Mouse (Mus musculus) liver, embryonic 15.5 days (tissue): ENCODE measurements around the gene Sh3bp1. TPM values are rescaled to one million over a fixed set of nuclear protein-coding genes. Genes with fewer than 3 reads are reported as not detected.

Experiments
- ATAC-seq: fragments of 200-750 bp; cut with Nextera tagmentation; 2 replicates; pipeline ENCODE4 v1.8.0; 2017; ENCODE audit warnings: moderate number of reproducible peaks, mild to moderate bottlenecking, moderate library complexity; ENCODE audit not compliant: insufficient read depth
- H3K27ac ChIP-seq: fragments of 300-500 bp; sonication (generic); replicated peaks from 2 replicates; pipeline ENCODE4 v1.5.1; 2015; ENCODE audit warnings: mild to moderate bottlenecking, inconsistent platforms
- H3K27me3 ChIP-seq: fragments of 300-500 bp; sonication (generic); 2 replicates; pipeline ENCODE4 v1.6.1; 2015; ENCODE audit warnings: mild to moderate bottlenecking, inconsistent platforms
- H3K36me3 ChIP-seq: fragments of 300-500 bp; sonication (generic); replicated peaks from 2 replicates; pipeline ENCODE4 v1.6.1; 2015; ENCODE audit warnings: moderate library complexity, mild to moderate bottlenecking, inconsistent platforms
- H3K4me1 ChIP-seq: fragments of 300-500 bp; sonication (generic); replicated peaks from 2 replicates; pipeline ENCODE4 v1.6.1; 2015; ENCODE audit warnings: inconsistent platforms
- H3K4me2 ChIP-seq: fragments of 300-500 bp; sonication (generic); 2 replicates; pipeline ENCODE4 v1.6.1; 2015; ENCODE audit warnings: moderate library complexity, mild to moderate bottlenecking, inconsistent platforms
- H3K4me3 ChIP-seq: fragments of 300-500 bp; sonication (generic); replicated peaks from 2 replicates; pipeline ENCODE4 v1.5.1; 2015; ENCODE audit warnings: mild to moderate bottlenecking, inconsistent platforms
- H3K9ac ChIP-seq: fragments of 300-500 bp; sonication (generic); 2 replicates; pipeline ENCODE4 v1.6.1; 2015; ENCODE audit warnings: moderate library complexity, mild to moderate bottlenecking, inconsistent platforms
- H3K9me3 ChIP-seq: fragments of 300-500 bp; sonication (generic); replicated peaks from 2 replicates; pipeline ENCODE4 v1.6.1; 2016; ENCODE audit warnings: inconsistent platforms
- WGBS: fragments of 180-500 bp; shearing (Covaris S2); methylation state at CpG from one replicate; pipeline ENCODE4 v1.1.7; 2015; ENCODE audit warnings: mixed read lengths; ENCODE audit not compliant: insufficient replicate concordance; 5-methylcytosine and 5-hydroxymethylcytosine counted together
- microRNA-seq: library from miRNA; unstranded; fragments of <30 nt; microRNA quantifications from one replicate; pipeline ENCODE4, GENCODE M21; 2016
- polyA plus RNA-seq: library from polyadenylated mRNA; unstranded; fragments of >200 nt; fragmentation: Nextera tagmentation; extraction: Ambion mirVana; gene quantifications from 2 replicates; pipeline ENCODE4 v1.2.1, GENCODE M21; 2015

Gene Sh3bp1
- polyA plus RNA-seq, 1 experiment from 2014 or later: 14.4 TPM

DNA sequence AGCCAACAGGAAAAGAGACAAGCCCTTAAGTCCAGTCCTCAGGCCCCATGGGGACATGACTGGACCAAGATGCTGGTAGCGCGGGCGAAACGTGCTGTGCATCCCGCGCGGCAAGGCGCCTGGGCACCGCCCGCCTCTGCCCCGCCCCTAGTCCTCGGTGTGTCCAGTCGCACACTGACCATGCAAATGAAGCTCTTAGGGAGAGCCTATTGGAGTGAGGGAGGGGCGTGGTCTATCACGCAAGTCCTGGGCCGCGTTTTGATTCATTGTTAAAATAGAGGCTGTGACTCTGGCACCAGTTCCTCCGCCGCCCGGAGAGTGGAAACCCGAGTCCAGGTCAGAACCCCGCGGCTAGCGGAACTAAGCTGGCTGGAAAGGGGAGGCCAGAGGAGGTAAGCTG is 48.1 kb downstream of the Sh3bp1 start, which contains the start of gene Triobp:
Gene Triobp, plus strand, starts transcription at position 68 of the 400 bp plus-strand sequence.
- H3K36me3 ChIP-seq: 0 out of 2 replicates have a peak, but pooled peaks cover 2% of the 10 kb centered on the region
- H3K4me2 ChIP-seq: peak within 1 kb of the TSS; percentile 67
- H3K4me3 ChIP-seq: peak within 1 kb of the TSS; percentile 30
- under 1% methylated on average over 24 of the region's 24 CpGs for WGBS
- H3K9me3 ChIP-seq: no peaks in the 10 kb centered on the region
- H3K27ac ChIP-seq: no peak within 1 kb of the TSS
- ATAC-seq: peak; percentile 90
- no peak within 1 kb of the TSS for H3K9ac ChIP-seq
- peaks cover 46% of the 10 kb centered on the region for H3K27me3 ChIP-seq
- peaks cover 18% of the 10 kb centered on the region for H3K4me1 ChIP-seq

DNA sequence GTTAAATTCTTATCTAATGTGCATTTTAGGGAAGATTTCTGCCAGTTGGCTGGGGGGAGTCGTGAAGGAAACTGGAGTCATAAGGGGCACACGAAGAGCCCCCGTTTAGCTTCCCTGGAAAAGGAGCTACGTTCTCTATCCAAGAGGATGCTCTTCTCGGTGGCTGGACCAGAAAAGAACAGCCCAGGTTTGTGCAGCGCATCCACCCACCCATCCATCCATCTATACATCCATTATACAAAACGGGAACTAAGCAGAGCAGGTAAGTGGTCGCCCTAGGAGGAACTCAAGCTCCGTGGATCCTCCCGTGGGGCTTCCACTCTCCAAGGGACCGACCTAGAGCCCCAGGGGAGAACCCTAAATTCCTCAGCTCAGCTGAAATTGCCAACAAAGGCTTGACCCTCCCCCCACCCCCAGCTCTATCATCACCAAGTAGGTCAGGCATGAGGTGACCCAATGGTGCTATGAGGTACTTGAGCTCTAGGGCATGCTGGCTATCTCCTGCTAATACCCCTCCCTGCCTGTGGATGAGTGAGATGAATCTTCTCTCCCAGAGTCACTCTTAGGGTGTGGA is 48.7 kb downstream of the Sh3bp1 start:
- no peak overlapping the region for H3K9ac ChIP-seq
- H3K9me3 ChIP-seq: no peaks in the 10 kb centered on the region
- 0 out of 2 replicates have a peak, but pooled peaks cover 2% of the 10 kb centered on the region for H3K36me3 ChIP-seq
- ATAC-seq: no peak
- H3K4me3 ChIP-seq: peak overlapping the region; percentile 30
- H3K4me2 ChIP-seq: peak overlapping the region; percentile 67
- peaks cover 15% of the 10 kb centered on the region for H3K4me1 ChIP-seq
- no peak overlapping the region for H3K27ac ChIP-seq
- peaks cover 46% of the 10 kb centered on the region for H3K27me3 ChIP-seq
- WGBS: 6% methylated on average over 11 of the region's 11 CpGs

DNA sequence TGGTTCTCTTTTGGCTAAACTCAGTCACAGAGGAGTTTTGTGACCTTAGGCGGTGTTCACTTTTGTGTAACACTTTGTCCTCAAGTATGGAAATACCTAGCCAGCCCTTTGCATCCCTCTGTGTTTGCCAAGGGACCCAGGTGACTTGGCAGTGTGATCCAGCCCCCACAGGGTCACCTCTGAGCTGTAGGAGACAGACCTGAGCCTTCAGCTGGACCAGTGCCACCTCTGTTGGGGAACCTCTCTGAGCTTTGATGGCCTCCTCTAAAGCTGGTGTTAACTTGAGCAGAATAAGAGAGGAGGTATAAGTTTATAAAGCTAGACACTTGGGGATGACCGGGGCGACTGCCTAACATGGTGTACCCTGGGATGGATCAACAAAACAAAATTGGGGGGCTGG is 49.3 kb downstream of the Sh3bp1 start:
- 86% methylated on average over 3 of the region's 3 CpGs for WGBS
- Histone ChIP-seq H3K4me3 (no peak overlapping the region), H3K36me3 (0 out of 2 replicates have a peak, but pooled peaks cover 2% of the 10 kb centered on the region), H3K27me3 (peaks cover 42% of the 10 kb centered on the region), H3K27ac (no peak overlapping the region), H3K4me2 (no peak overlapping the region), H3K9me3 (no peaks in the 10 kb centered on the region), H3K4me1 (peaks cover 15% of the 10 kb centered on the region), H3K9ac (no peak overlapping the region)
- ATAC-seq: no peak

DNA sequence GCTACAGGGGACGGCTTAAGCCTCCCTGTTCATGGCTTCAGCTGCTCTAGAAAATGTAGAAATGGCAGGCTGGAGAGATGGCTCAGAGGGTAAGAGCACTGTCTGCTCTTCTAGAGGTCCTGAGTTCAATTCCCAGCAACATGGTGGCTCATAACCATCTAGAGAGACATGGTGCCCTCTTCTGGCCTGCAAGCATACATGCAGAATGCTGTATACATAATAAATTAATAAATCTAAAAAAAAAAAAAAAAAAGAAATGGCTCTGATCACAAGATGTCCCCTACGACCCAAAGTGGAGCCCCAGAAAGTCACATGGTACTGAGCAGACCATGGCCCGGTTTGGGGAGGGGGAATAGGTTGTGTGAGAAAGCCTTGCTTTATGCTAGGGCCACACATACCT is 56.1 kb downstream of the Sh3bp1 start:
- Histone ChIP-seq H3K4me1 (no peaks in the 10 kb centered on the region; the same call in 1 of the 2 replicates), H3K9me3 (no peaks in the 10 kb centered on the region), H3K9ac (no peak overlapping the region), H3K27me3 (peaks cover 5% of the 10 kb centered on the region; the same call in 1 of the 2 replicates), H3K27ac (no peak overlapping the region), H3K4me2 (no peak overlapping the region), H3K4me3 (no peak overlapping the region), H3K36me3 (no peaks in the 10 kb centered on the region)
- 47% methylated on average over 3 of the region's 3 CpGs for WGBS
- no peak for ATAC-seq

DNA sequence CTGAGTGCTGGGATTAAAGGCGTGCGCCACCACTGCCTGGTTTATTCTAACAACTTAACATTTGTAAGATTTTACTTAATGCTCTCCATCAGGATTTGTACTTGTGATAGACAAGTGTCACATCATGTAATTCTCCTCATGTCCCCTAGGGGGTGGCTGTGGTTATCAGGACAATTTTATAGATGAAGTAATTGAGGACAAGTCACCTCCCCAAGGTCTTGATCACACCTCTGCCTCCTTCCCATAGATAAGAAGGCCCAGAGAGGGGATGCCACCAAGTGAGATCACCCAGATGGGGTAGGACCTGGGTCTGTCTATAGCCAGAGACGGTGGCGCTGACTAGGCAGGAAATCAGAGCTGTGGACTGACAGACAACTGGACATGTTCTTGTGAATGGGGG is 56.8 kb downstream of the Sh3bp1 start:
- Histone ChIP-seq H3K4me1 (no peaks in the 10 kb centered on the region; the same call in 1 of the 2 replicates), H3K4me3 (no peak overlapping the region), H3K4me2 (no peak overlapping the region), H3K9me3 (no peaks in the 10 kb centered on the region), H3K27me3 (peaks cover 9% of the 10 kb centered on the region), H3K36me3 (no peaks in the 10 kb centered on the region), H3K27ac (no peak overlapping the region), H3K9ac (no peak overlapping the region)
- no peak for ATAC-seq
- WGBS: 67% methylated on average over 4 of the region's 4 CpGs

DNA sequence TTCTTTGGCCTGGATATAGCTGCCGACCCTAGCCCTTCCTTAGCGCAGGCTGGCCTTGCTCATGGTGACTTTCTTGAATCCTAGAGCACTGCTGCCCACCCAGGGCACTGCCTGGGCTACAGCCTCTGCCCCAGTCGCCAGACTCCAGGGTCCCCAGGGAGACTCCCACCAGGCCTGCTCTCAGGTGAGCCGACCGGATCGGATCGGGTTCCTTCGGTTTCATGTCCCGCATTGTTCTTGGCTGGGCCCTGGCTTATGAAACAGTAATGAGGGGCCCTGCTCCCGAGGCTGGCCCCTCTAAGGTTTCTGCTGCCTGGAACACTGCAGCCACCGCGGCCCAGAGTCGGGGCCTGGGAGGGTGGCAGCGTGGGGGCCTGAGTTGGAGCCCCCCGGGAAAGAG is 57.5 kb downstream of the Sh3bp1 start:
- H3K9ac ChIP-seq: no peak overlapping the region
- no peaks in the 10 kb centered on the region; the same call in 1 of the 2 replicates for H3K4me1 ChIP-seq
- ATAC-seq: no peak
- H3K27ac ChIP-seq: no peak overlapping the region
- H3K4me2 ChIP-seq: no peak overlapping the region
- no peaks in the 10 kb centered on the region for H3K36me3 ChIP-seq
- 53% methylated on average over 15 of the region's 15 CpGs for WGBS
- peaks cover 9% of the 10 kb centered on the region for H3K27me3 ChIP-seq
- no peak overlapping the region for H3K4me3 ChIP-seq
- no peaks in the 10 kb centered on the region for H3K9me3 ChIP-seq

DNA sequence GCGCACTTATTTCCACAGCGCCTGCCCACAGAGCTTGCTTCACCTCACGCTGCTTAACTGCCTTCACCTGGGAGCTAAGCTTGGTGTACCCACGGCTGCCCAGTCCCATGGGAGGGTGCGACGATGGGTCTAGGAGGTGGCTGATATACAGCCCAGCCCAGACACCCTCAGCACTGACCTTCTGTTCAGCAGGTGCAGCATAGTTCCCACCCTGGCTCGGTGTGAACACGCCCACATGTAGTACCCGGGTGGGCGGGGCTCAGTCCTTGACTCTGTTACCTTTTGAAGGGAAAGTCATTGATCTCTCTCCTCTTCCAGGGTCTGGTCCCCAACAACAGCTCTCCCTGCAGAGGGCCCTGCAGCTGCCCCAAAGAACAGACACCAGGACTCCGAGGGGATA is 60.0 kb downstream of the Sh3bp1 start:
- no peaks in the 10 kb centered on the region; the same call in 1 of the 2 replicates for H3K4me1 ChIP-seq
- ATAC-seq: no peak
- H3K9ac ChIP-seq: no peak overlapping the region
- H3K27ac ChIP-seq: no peak overlapping the region
- no peak overlapping the region for H3K4me3 ChIP-seq
- H3K36me3 ChIP-seq: no peaks in the 10 kb centered on the region
- H3K27me3 ChIP-seq: peaks cover 9% of the 10 kb centered on the region; the same call in 1 of the 2 replicates
- no peaks in the 10 kb centered on the region for H3K9me3 ChIP-seq
- 70% methylated on average over 11 of the region's 11 CpGs for WGBS
- no peak overlapping the region for H3K4me2 ChIP-seq

DNA sequence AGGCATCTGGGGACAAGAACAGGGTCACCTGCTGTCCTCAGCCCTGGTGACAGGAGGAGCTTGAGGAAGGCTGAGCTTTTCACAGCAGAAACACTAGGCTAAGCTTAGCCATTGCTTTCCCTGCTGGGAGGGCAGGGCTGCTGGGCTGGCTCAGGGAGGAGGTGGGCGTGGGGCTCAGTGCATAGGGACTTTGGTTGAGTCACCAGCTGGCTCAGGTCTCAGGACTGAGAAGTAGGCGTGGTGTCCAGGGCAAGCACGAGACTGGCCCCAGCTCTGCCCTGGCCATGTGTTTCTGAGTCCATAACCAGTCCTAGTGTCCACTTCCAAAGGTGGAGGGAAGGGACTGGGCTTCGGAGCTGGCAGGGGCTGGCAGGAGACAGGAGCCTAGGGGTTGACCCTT is 60.5 kb downstream of the Sh3bp1 start:
- Histone ChIP-seq H3K9ac (no peak overlapping the region), H3K4me3 (no peak overlapping the region), H3K27ac (no peak overlapping the region), H3K9me3 (no peaks in the 10 kb centered on the region), H3K27me3 (peaks cover 9% of the 10 kb centered on the region; the same call in 1 of the 2 replicates), H3K4me2 (no peak overlapping the region), H3K4me1 (no peaks in the 10 kb centered on the region; the same call in 1 of the 2 replicates), H3K36me3 (no peaks in the 10 kb centered on the region)
- ATAC-seq: no peak
- WGBS: 43% methylated on average over 4 of the region's 4 CpGs

Small RNAs within 50 kb of the gene (microRNA-seq; reads per million reads assigned to microRNA genes)
- not detected for gene Mir6955

Other genes starting within 250 kb of the Sh3bp1 start
- not detected in 2 replicates for gene Elfn2, start 181.0 kb upstream of the Sh3bp1 start, polyA plus RNA-seq
- gene Mfng, start 126.3 kb upstream of the Sh3bp1 start, polyA plus RNA-seq: 4.6 and 5.2 TPM in 2 replicates
- 1.8 and 2.5 TPM in 2 replicates for gene Card10, start 96.7 kb upstream of the Sh3bp1 start, polyA plus RNA-seq
- 13.0 and 15.2 TPM in 2 replicates for gene Cdc42ep1, start 57.1 kb upstream of the Sh3bp1 start, polyA plus RNA-seq
- 7.7 and 9.5 TPM in 2 replicates for gene Lgals2, start 44.2 kb upstream of the Sh3bp1 start, polyA plus RNA-seq
- gene Gga1, start 22.6 kb upstream of the Sh3bp1 start, polyA plus RNA-seq: 21.4 and 23.6 TPM in 2 replicates
- 0.08 and 0.26 TPM in 2 replicates for gene Gm49510, start 101 bp upstream of the Sh3bp1 start, polyA plus RNA-seq
- gene Pdxp, start 14.2 kb downstream of the Sh3bp1 start, polyA plus RNA-seq: 5.4 and 5.6 TPM in 2 replicates
- gene Lgals1, start 27.0 kb downstream of the Sh3bp1 start, polyA plus RNA-seq: 315 and 397 TPM in 2 replicates
- gene Nol12, start 35.2 kb downstream of the Sh3bp1 start, polyA plus RNA-seq: 24.5 and 26.2 TPM in 2 replicates
- 20.2 and 21.2 TPM in 2 replicates for gene Triobp, start 48.0 kb downstream of the Sh3bp1 start, polyA plus RNA-seq
- gene H1f0, start 128.7 kb downstream of the Sh3bp1 start, polyA plus RNA-seq: 118 and 121 TPM in 2 replicates
- 0.17 TPM in 1 of 2 replicates, not detected in the other for gene Galr3, start 142.1 kb downstream of the Sh3bp1 start, polyA plus RNA-seq
- gene Ankrd54, start 163.1 kb downstream of the Sh3bp1 start, polyA plus RNA-seq: 47.9 and 55.1 TPM in 2 replicates
- 116 and 117 TPM in 2 replicates for gene Eif3l, start 175.4 kb downstream of the Sh3bp1 start, polyA plus RNA-seq
- gene Micall1, start 209.1 kb downstream of the Sh3bp1 start, polyA plus RNA-seq: 0.86 and 1.3 TPM in 2 replicates
- 118 and 125 TPM in 2 replicates for gene Polr2f, start 241.2 kb downstream of the Sh3bp1 start, polyA plus RNA-seq
- gene 1700088E04Rik, start 241.5 kb downstream of the Sh3bp1 start, polyA plus RNA-seq: 0.47 and 0.69 TPM in 2 replicates